Mouse (Mus musculus): ENCODE measurements around the gene Gsdma. TPM values are rescaled to one million over a fixed set of nuclear protein-coding genes. Genes with fewer than 3 reads are reported as not detected.
"Not testable (repeated sequence)": the region's sequence is repeated elsewhere in the genome, so short reads cannot be mapped to it uniquely, and the experiment has no call there.

The Gsdma gene
- polyA plus RNA-seq (2015; fragmentation: Nextera tagmentation; extraction: Ambion mirVana) = 10.5 and 14.7 TPM in 2 replicates

GRCm38 (mm10) chr11:98664091-98664490 lies at the start of gene Gsdma:
TSS of gene Gsdma (plus strand) at chr11:98664351.
- Histone ChIP-seq H3K4me1 (no peaks in the 10 kb centered on the region), H3K27me3 (peaks cover 24% of the 10 kb centered on the region), H3K4me3 (no peak within 1 kb of the TSS), H3K9ac (no peak within 1 kb of the TSS), H3K9me3 (no peaks in the 10 kb centered on the region), H3K36me3 (no peaks in the 10 kb centered on the region), H3K4me2 (no peak within 1 kb of the TSS), H3K27ac (no peak within 1 kb of the TSS)
- WGBS = 18% methylated on average over 4 of the region's 4 CpGs
- ATAC-seq (ENCODE audit: insufficient number of reproducible peaks, low FRiP score, low TSS enrichment, low read depth) = no peak

- WGBS = 91% methylated on average over 13 of the region's 13 CpGs
- ATAC-seq (ENCODE audit: insufficient number of reproducible peaks, low FRiP score, low TSS enrichment, low read depth) = no peak
- H3K9ac ChIP-seq = no peak overlapping the region
These were observed 43.4 kb upstream of the Gsdma start for GRCm38 (mm10) chr11:98620791-98621190.

DNA sequence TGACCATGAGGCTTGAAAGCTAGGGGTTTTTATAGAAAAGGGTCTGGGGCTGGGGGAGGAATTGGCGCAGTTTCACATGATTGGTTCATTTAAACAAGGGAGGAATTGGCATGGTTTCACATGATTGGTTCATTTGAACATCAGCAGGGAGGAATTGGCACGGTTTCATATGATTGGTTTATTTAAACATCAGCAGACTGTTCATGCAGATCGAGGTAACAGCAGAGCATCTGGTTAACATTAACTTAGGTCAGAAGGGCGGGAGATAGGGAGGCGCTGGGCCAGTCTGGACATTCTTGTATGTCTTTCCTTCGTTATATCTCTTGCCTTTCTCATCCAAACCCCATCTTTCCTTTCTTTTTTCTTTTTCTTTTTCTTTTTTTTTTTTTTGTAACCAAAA lies 40.2 kb upstream of the Gsdma start:
- ATAC-seq (ENCODE audit: insufficient number of reproducible peaks, low FRiP score, low TSS enrichment, low read depth) = not testable (repeated sequence)
- 71% methylated on average over 6 of the region's 6 CpGs for WGBS

More at GRCm38 (mm10) chr11:98620791-98621190, 43.4 kb upstream of the Gsdma start:
- no peaks in the 10 kb centered on the region for H3K36me3 ChIP-seq
- no peaks in the 10 kb centered on the region for H3K27me3 ChIP-seq
- H3K9me3 ChIP-seq = no peaks in the 10 kb centered on the region
- H3K27ac ChIP-seq = no peak overlapping the region
- no peaks in the 10 kb centered on the region for H3K4me1 ChIP-seq
- H3K4me3 ChIP-seq = no peak overlapping the region
- H3K4me2 ChIP-seq = no peak overlapping the region

GRCm38 (mm10) chr11:98624381-98624780 lies 39.8 kb upstream of the Gsdma start:
- not testable (repeated sequence) for H3K4me1 ChIP-seq; H3K9ac ChIP-seq; H3K9me3 ChIP-seq; H3K4me2 ChIP-seq; H3K36me3 ChIP-seq; ATAC-seq (ENCODE audit: insufficient number of reproducible peaks, low FRiP score, low TSS enrichment, low read depth); H3K27ac ChIP-seq; H3K27me3 ChIP-seq; H3K4me3 ChIP-seq
- 84% methylated on average over 2 of the region's 2 CpGs for WGBS

More for the DNA sequence above, 40.2 kb upstream of the Gsdma start:
- not testable (repeated sequence) for H3K36me3 ChIP-seq, H3K27ac ChIP-seq, H3K4me3 ChIP-seq, H3K4me2 ChIP-seq, H3K4me1 ChIP-seq, H3K27me3 ChIP-seq, H3K9me3 ChIP-seq, H3K9ac ChIP-seq

DNA sequence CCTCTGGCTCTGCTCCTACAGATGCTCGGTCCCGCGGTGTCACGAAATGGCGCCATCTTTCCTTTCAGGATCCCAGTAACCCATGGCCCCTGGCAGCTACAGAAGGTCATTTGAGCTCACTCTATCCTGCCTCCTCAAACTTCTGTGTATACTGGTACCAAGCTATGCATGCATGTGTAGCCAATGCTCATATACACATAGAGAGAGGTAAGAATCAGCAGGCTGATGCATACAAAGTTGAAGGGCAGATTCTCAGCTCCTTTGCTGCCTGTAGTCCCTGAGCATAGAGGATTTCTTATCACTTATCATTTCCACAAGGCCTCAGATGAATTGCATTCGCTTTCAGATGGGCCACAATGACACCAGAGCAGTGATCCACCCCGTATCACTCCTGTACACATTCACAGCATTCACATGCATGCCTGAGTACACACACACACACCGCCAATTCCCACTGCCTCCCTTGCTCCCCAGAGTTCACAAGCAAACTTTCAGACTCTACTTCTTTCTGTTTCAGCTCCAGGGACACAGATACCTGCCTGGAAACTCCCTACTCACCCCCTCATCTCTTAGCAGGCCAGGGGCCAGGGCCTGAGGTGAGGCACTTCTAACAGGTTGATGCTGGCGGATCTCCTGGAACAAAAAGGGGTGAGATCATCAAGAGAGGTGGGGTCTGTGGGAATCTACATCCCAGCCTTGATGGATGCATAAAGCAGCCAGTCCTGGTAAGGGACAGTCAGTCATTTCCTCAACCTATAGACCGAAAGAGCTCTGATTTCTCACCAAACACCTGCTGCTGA lies 38.3 kb upstream of the Gsdma start, which contains the start of the genes Gm12355 and Gsdma3:
Gm12355 (minus strand) TSS at position 51 of the 800 bp plus-strand sequence.
Gsdma3 (plus strand) TSS at position 750 of the 800 bp plus-strand sequence.
- Histone ChIP-seq H3K4me3 (no peak within 1 kb of the TSS), H3K36me3 (no peaks in the 10 kb centered on the region), H3K4me1 (no peaks in the 10 kb centered on the region), H3K4me2 (no peak within 1 kb of the TSS), H3K27ac (no peak within 1 kb of the TSS), H3K9ac (no peak within 1 kb of the TSS), H3K9me3 (no peaks in the 10 kb centered on the region), H3K27me3 (no peaks in the 10 kb centered on the region)
- ATAC-seq (ENCODE audit: insufficient number of reproducible peaks, low FRiP score, low TSS enrichment, low read depth) = no peak
- 90% methylated on average over 10 of the region's 10 CpGs for WGBS

GRCm38 (mm10) chr11:98628706-98629105 lies 35.4 kb upstream of the Gsdma start:
- no peaks in the 10 kb centered on the region for H3K27me3 ChIP-seq
- WGBS = 95% methylated on average over 3 of the region's 3 CpGs
- no peak overlapping the region for H3K4me3 ChIP-seq
- H3K9me3 ChIP-seq = no peaks in the 10 kb centered on the region
- no peaks in the 10 kb centered on the region for H3K4me1 ChIP-seq
- no peak overlapping the region for H3K27ac ChIP-seq
- no peak overlapping the region for H3K9ac ChIP-seq
- H3K4me2 ChIP-seq = no peak overlapping the region
- ATAC-seq (ENCODE audit: insufficient number of reproducible peaks, low FRiP score, low TSS enrichment, low read depth) = no peak
- no peaks in the 10 kb centered on the region for H3K36me3 ChIP-seq

GRCm38 (mm10) chr11:98630646-98631045 lies 33.5 kb upstream of the Gsdma start:
- H3K4me1 ChIP-seq = no peaks in the 10 kb centered on the region
- H3K9me3 ChIP-seq = no peaks in the 10 kb centered on the region
- H3K27me3 ChIP-seq = no peaks in the 10 kb centered on the region
- no peak overlapping the region for H3K4me2 ChIP-seq
- H3K27ac ChIP-seq = no peak overlapping the region
- no peak for ATAC-seq (ENCODE audit: insufficient number of reproducible peaks, low FRiP score, low TSS enrichment, low read depth)
- no peak overlapping the region for H3K4me3 ChIP-seq
- WGBS = 83% methylated on average over 5 of the region's 5 CpGs
- no peak overlapping the region for H3K9ac ChIP-seq
- H3K36me3 ChIP-seq = no peaks in the 10 kb centered on the region

DNA sequence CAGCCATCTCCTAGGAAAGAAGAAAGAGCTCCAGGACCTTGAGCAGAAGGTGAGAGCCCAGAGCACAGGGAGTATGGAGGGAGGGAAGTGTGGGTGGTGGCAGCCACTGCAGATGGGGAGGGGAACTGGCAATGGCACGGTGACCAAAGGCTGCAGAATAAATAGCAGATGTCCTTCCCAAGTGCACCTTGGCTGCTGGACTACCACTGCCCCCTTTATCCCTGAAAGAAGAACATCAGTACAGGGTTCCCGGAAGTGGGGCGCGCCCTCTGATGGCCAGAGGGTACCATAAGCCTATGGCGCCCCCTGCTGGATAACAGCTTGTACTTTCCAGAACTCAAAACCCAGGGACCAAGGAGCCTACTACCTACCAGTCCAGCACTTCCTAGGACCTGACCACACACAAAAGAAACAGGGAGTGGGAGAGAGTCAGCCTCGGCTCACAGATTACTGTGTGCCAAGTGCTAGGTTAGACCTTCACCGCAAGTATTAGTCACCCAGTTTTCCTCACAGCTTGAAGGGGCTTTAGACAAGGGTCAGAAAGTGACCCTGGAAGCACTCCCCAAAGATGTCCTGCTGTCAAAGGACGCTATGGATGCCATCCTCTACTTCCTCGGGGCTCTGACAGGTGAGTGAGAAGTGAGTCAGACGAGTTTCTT lies 28.7 kb upstream of the Gsdma start:
- H3K4me3 ChIP-seq; H3K4me2 ChIP-seq; H3K4me1 ChIP-seq; ATAC-seq (ENCODE audit: insufficient number of reproducible peaks, low FRiP score, low TSS enrichment, low read depth); H3K27me3 ChIP-seq; H3K9ac ChIP-seq; H3K27ac ChIP-seq; H3K36me3 ChIP-seq; H3K9me3 ChIP-seq: not testable (repeated sequence)
- WGBS = 41% methylated on average over 10 of the region's 10 CpGs

GRCm38 (mm10) chr11:98637501-98637900 lies 26.6 kb upstream of the Gsdma start:
- 72% methylated on average over 1 of the region's 1 CpGs for WGBS

GRCm38 (mm10) chr11:98640091-98640490 lies 24.1 kb upstream of the Gsdma start:
- ATAC-seq (ENCODE audit: insufficient number of reproducible peaks, low FRiP score, low TSS enrichment, low read depth) = no peak
- 51% methylated on average over 5 of the region's 5 CpGs for WGBS
- Histone ChIP-seq H3K4me3 (no peak overlapping the region), H3K27me3 (no peaks in the 10 kb centered on the region), H3K4me2 (no peak overlapping the region), H3K9me3 (no peaks in the 10 kb centered on the region), H3K36me3 (no peaks in the 10 kb centered on the region), H3K27ac (no peak overlapping the region), H3K4me1 (no peaks in the 10 kb centered on the region), H3K9ac (no peak overlapping the region)

More at GRCm38 (mm10) chr11:98637501-98637900, 26.6 kb upstream of the Gsdma start:
- no peak for ATAC-seq (ENCODE audit: insufficient number of reproducible peaks, low FRiP score, low TSS enrichment, low read depth)
- Histone ChIP-seq H3K9me3 (no peaks in the 10 kb centered on the region), H3K4me3 (no peak overlapping the region), H3K9ac (no peak overlapping the region), H3K4me1 (no peaks in the 10 kb centered on the region), H3K4me2 (no peak overlapping the region), H3K27me3 (no peaks in the 10 kb centered on the region), H3K36me3 (no peaks in the 10 kb centered on the region), H3K27ac (no peak overlapping the region)

- WGBS = 77% methylated on average over 3 of the region's 3 CpGs
- H3K9ac ChIP-seq = no peak overlapping the region
- ATAC-seq (ENCODE audit: insufficient number of reproducible peaks, low FRiP score, low TSS enrichment, low read depth) = no peak
These were observed 19.4 kb upstream of the Gsdma start for GRCm38 (mm10) chr11:98644757-98645156.

GRCm38 (mm10) chr11:98645946-98646345 lies 18.2 kb upstream of the Gsdma start:
- Histone ChIP-seq H3K4me3 (no peak overlapping the region), H3K36me3 (no peaks in the 10 kb centered on the region), H3K27me3 (no peaks in the 10 kb centered on the region; the same call in 1 of the 2 replicates), H3K4me2 (no peak overlapping the region), H3K4me1 (no peaks in the 10 kb centered on the region), H3K27ac (no peak overlapping the region), H3K9ac (no peak overlapping the region), H3K9me3 (no peaks in the 10 kb centered on the region)
- ATAC-seq (ENCODE audit: insufficient number of reproducible peaks, low FRiP score, low TSS enrichment, low read depth) = no peak
- 75% methylated on average over 2 of the region's 2 CpGs for WGBS

More at GRCm38 (mm10) chr11:98644757-98645156, 19.4 kb upstream of the Gsdma start:
- H3K27ac ChIP-seq = no peak overlapping the region
- no peak overlapping the region for H3K4me2 ChIP-seq
- H3K27me3 ChIP-seq = no peaks in the 10 kb centered on the region; the same call in 1 of the 2 replicates
- no peaks in the 10 kb centered on the region for H3K36me3 ChIP-seq
- H3K4me3 ChIP-seq = no peak overlapping the region
- no peaks in the 10 kb centered on the region for H3K4me1 ChIP-seq
- H3K9me3 ChIP-seq = no peaks in the 10 kb centered on the region
